In genomic region chr13:8885445-8886184, GRCm38 (mm10) we compare ENCODE assay signal across 8 mouse cellular contexts. TPM values are rescaled to one million over a fixed set of nuclear protein-coding genes. Genes with fewer than 3 reads are reported as not detected.
A peak's percentile ranks its signal among the peaks of the same experiment; 100 is the strongest.
DNase-seq lines count a peak whose midpoint lies in the region; ATAC-seq lines count a peak whose summit lies in the region.

Idi1 (plus strand) TSS chr13:8885501.

- peak within 1 kb of the TSS; percentile 77 for H3K9ac ChIP-seq in heart, embryonic 14.5 days (ENCODE audit: low read length)
- peak within 1 kb of the TSS; percentile 72 for H3K9ac ChIP-seq in liver, embryonic 13.5 days
- H3K9ac ChIP-seq in stomach, embryonic 16.5 days (ENCODE audit: low read length), result peak within 1 kb of the TSS; percentile 76

- no peaks in the 10 kb centered on the region for H3K4me1 ChIP-seq in brown adipose tissue, adult 24 weeks (ENCODE audit: control insufficient read depth, insufficient read depth, insufficient read length, low read length)
- H3K4me1 ChIP-seq in heart, embryonic 14.5 days (ENCODE audit: control insufficient read depth in 2 of 2, insufficient read depth in 2 of 2, low read length in 2 of 2), result 0 out of 4 replicates have a peak, but pooled peaks cover 0 to 3% of the 10 kb centered on the region in 2 experiments
- H3K4me1 ChIP-seq in liver, embryonic 13.5 days (replicated peaks), result peaks cover 15% of the 10 kb centered on the region
- peaks cover 6% of the 10 kb centered on the region for H3K4me1 ChIP-seq in stomach, embryonic 16.5 days (ENCODE audit: control insufficient read depth, insufficient read depth, low read length)

- peaks cover 22% of the 10 kb centered on the region for H3K36me3 ChIP-seq in heart, embryonic 14.5 days (ENCODE audit: control insufficient read depth, insufficient read depth, low read length)
- H3K36me3 ChIP-seq in liver, embryonic 13.5 days, result peaks cover 22% of the 10 kb centered on the region
- 0 out of 2 replicates have a peak, but pooled peaks cover 4% of the 10 kb centered on the region for H3K36me3 ChIP-seq in stomach, embryonic 16.5 days (ENCODE audit: control insufficient read depth, insufficient read depth, low read length)

- DNase-seq in CD4-positive, CD25-positive, alpha-beta regulatory T cell, adult 2 months (ENCODE audit: low read depth, low spot score), result peak; percentile 98
- peak; percentile 91 for DNase-seq in fibroblast of lung, adult 2 months (ENCODE audit: low read depth)
- DNase-seq in kidney, postnatal 14 days, result peak; percentile 97
- DNase-seq in liver, embryonic 13.5 days, result peak; percentile 97
- peak; percentile 99 for DNase-seq in neural tube, embryonic 10.5 days (ENCODE audit: extremely low spot score, low spot score)

- under 1% methylated on average over 46 of the region's 46 CpGs for WGBS in heart, embryonic 14.5 days
- under 1% methylated on average over 46 of the region's 46 CpGs for WGBS in liver, embryonic 13.5 days (ENCODE audit: insufficient replicate concordance)
- 1% methylated on average over 46 of the region's 46 CpGs for WGBS in stomach, embryonic 16.5 days

- H3K4me3 ChIP-seq in brown adipose tissue, adult 24 weeks (ENCODE audit: insufficient read depth, low read depth, low read length), result peak within 1 kb of the TSS; percentile 96
- peak within 1 kb of the TSS; percentile 69 to 85 for H3K4me3 ChIP-seq in heart, embryonic 14.5 days (ENCODE audit: control insufficient read depth in 1 of 2, insufficient read depth in 1 of 2, low read depth in 1 of 2, low read length in 2 of 2)
- peak within 1 kb of the TSS; percentile 67 for H3K4me3 ChIP-seq in liver, embryonic 13.5 days (replicated peaks)
- peak within 1 kb of the TSS; percentile 69 for H3K4me3 ChIP-seq in stomach, embryonic 16.5 days (replicated peaks; ENCODE audit: low read length)

- no peaks in the 10 kb centered on the region for H3K9me3 ChIP-seq in heart, embryonic 14.5 days (ENCODE audit: control insufficient read depth, low read length)
- no peaks in the 10 kb centered on the region for H3K9me3 ChIP-seq in liver, embryonic 13.5 days (replicated peaks)
- no peaks in the 10 kb centered on the region for H3K9me3 ChIP-seq in stomach, embryonic 16.5 days (replicated peaks; ENCODE audit: control insufficient read depth, low read length)

- H3K4me2 ChIP-seq in heart, embryonic 14.5 days (ENCODE audit: low read length), result peak within 1 kb of the TSS; percentile 83
- peak within 1 kb of the TSS; percentile 76 for H3K4me2 ChIP-seq in liver, embryonic 13.5 days
- peak within 1 kb of the TSS; percentile 74 for H3K4me2 ChIP-seq in stomach, embryonic 16.5 days (ENCODE audit: low read depth, low read length)

- ATAC-seq in heart, embryonic 14.5 days (ENCODE audit: insufficient number of reproducible peaks, insufficient read depth, low FRiP score, low read depth), result peak; percentile 99
- peak; percentile 98 for ATAC-seq in liver, embryonic 13.5 days (ENCODE audit: low read depth)
- ATAC-seq in stomach, embryonic 16.5 days (ENCODE audit: insufficient read depth, low FRiP score), result peak; percentile 100

- no peaks in the 10 kb centered on the region for H3K27me3 ChIP-seq in heart, embryonic 14.5 days (ENCODE audit: control insufficient read depth, insufficient read depth, low read length)
- no peaks in the 10 kb centered on the region for H3K27me3 ChIP-seq in liver, embryonic 13.5 days
- no peaks in the 10 kb centered on the region for H3K27me3 ChIP-seq in stomach, embryonic 16.5 days (ENCODE audit: control insufficient read depth, insufficient read depth, low read length)

- H3K27ac ChIP-seq in brown adipose tissue, adult 24 weeks (replicated peaks; ENCODE audit: low read depth, low read length), result peak within 1 kb of the TSS; percentile 90
- H3K27ac ChIP-seq in heart, embryonic 14.5 days (replicated peaks in 1 of 2; ENCODE audit: control insufficient read depth in 1 of 2, insufficient read depth in 1 of 2, low read depth in 2 of 2, low read length in 2 of 2), result peak within 1 kb of the TSS; percentile 87
- peak within 1 kb of the TSS; percentile 76 for H3K27ac ChIP-seq in liver, embryonic 13.5 days
- H3K27ac ChIP-seq in stomach, embryonic 16.5 days (ENCODE audit: low read length), result peak within 1 kb of the TSS; percentile 92

RNA-seq across cellular contexts. Expression of gene Idi1, which starts in this region (rescaled TPM):
- polyA plus RNA-seq in brown adipose tissue, adult 24 weeks (2012; ENCODE audit: insufficient read depth, insufficient read length, missing spikeins), result 64.6 and 96.8 TPM in 2 replicates
- 39.0 and 43.6 TPM in 2 replicates for polyA plus RNA-seq in heart, embryonic 14.5 days (2014; fragmentation: Nextera tagmentation; extraction: Ambion mirVana)
- 78.9 and 108 TPM in 2 replicates for polyA plus RNA-seq in liver, embryonic 13.5 days (2015; fragmentation: Nextera tagmentation; extraction: Ambion mirVana)
- 122 and 125 TPM in 2 replicates for polyA plus RNA-seq in stomach, embryonic 16.5 days (2015; fragmentation: Nextera tagmentation; extraction: Ambion mirVana)

Comparison
In these comparisons a context has a peak if more than half of its experiments do, and no peak if none do; other contexts are left out.
1. Peak in every context shown above with its lines: DNase-seq, ATAC-seq, H3K4me3 ChIP-seq and H3K27ac ChIP-seq.